Mouse (Mus musculus): ENCODE data around the gene Ptprd. TPM values are rescaled to one million over a fixed set of nuclear protein-coding genes. Genes with fewer than 3 reads are reported as not detected.

The Ptprd gene
- polyA plus RNA-seq, 1 experiment from 2014 or later, result 15.9 TPM

- no peaks in the 10 kb centered on the region for H3K9me3 ChIP-seq
- no peaks in the 10 kb centered on the region for H3K36me3 ChIP-seq
- H3K9ac ChIP-seq, result no peak overlapping the region
- ATAC-seq (ENCODE audit: borderline replicate concordance, extremely low read depth, low FRiP score, low TSS enrichment), result no peak
- H3K4me1 ChIP-seq, result no peaks in the 10 kb centered on the region
- no peak overlapping the region for H3K27ac ChIP-seq
- WGBS, result 74% methylated on average over 6 of the region's 6 CpGs
- no peaks in the 10 kb centered on the region for H3K27me3 ChIP-seq
- no peak overlapping the region for H3K4me3 ChIP-seq
- H3K4me2 ChIP-seq, result no peak overlapping the region
These were observed 676.2 kb downstream of the Ptprd start for GRCm38 (mm10) chr4:77535601-77536000.

- Histone ChIP-seq H3K36me3 (no peaks in the 10 kb centered on the region), H3K27ac (no peak overlapping the region), H3K9ac (no peak overlapping the region), H3K27me3 (no peaks in the 10 kb centered on the region), H3K4me3 (no peak overlapping the region), H3K4me1 (no peaks in the 10 kb centered on the region), H3K9me3 (no peaks in the 10 kb centered on the region), H3K4me2 (no peak overlapping the region)
- 80% methylated on average over 4 of the region's 4 CpGs for WGBS
- ATAC-seq (ENCODE audit: borderline replicate concordance, extremely low read depth, low FRiP score, low TSS enrichment), result no peak
These were observed 677.2 kb downstream of the Ptprd start for GRCm38 (mm10) chr4:77534553-77534952.

DNA sequence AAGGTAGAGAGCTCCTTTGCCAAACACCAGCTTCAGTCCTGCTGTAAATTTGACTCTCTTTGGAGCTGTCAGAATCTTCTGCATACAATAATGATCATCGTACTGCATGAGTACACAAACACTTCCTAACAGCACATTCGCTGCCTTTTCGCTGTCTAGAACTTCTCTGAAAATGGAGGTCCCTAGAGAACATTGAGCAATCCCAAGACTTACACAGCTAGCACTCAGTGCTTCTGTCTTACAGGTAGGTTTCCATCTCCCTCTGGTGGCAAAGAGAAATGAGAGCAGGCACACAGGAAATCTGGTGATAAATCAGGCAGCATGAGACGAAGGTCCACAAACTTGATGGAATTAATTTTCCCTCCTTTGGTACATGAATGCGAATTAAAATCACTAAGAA, 692.6 kb downstream of the Ptprd start:
- Histone ChIP-seq H3K9me3 (no peaks in the 10 kb centered on the region), H3K4me2 (no peak overlapping the region), H3K4me3 (no peak overlapping the region), H3K9ac (no peak overlapping the region), H3K27ac (no peak overlapping the region), H3K4me1 (no peaks in the 10 kb centered on the region), H3K27me3 (no peaks in the 10 kb centered on the region), H3K36me3 (no peaks in the 10 kb centered on the region)
- no peak for ATAC-seq (ENCODE audit: borderline replicate concordance, extremely low read depth, low FRiP score, low TSS enrichment)
- WGBS, result 36% methylated on average over 5 of the region's 5 CpGs

DNA sequence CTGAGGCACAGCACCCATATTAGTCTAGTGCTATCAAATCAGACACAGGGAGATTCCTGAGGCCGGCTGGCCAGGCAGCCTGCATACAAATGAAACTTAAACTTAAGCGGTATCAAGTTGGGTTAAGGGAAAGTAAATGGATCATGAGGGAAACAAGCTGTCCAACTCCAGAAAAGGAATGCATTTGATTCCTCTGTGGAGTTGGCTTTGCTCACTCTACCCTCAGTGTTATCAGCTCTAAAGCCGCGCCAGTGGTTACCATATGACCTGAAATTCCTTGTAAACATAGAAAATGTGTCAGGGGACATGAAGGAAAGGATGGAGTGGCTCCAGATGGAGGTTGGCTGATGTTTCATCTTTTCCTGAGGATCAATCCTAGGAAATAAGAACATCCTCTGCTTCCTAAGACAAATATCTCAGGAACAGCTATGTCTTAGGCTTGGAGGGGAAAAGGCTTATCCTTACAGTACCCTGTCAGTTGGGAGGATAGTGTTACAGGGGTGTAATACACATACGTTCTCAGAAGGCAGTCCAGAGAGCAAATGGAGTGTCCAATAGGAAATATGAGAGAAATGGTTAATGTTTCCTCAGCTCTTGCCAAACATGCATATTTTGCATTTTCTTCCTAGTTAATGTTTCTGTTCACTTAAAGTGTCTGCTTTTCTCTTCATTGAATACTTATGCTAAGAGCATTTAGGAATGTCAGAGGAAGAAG, 697.7 kb downstream of the Ptprd start:
- Histone ChIP-seq H3K27ac (no peak overlapping the region), H3K9me3 (no peaks in the 10 kb centered on the region), H3K36me3 (no peaks in the 10 kb centered on the region), H3K9ac (no peak overlapping the region), H3K4me1 (no peaks in the 10 kb centered on the region), H3K27me3 (no peaks in the 10 kb centered on the region), H3K4me3 (no peak overlapping the region), H3K4me2 (no peak overlapping the region)
- WGBS, result 31% methylated on average over 5 of the region's 5 CpGs
- ATAC-seq (ENCODE audit: borderline replicate concordance, extremely low read depth, low FRiP score, low TSS enrichment), result peak; percentile 49; the same call in 1 of the 2 replicates

GRCm38 (mm10) chr4:77513041-77513440, 698.7 kb downstream of the Ptprd start:
- Histone ChIP-seq H3K27me3 (no peaks in the 10 kb centered on the region), H3K36me3 (no peaks in the 10 kb centered on the region), H3K27ac (no peak overlapping the region), H3K4me3 (no peak overlapping the region), H3K9ac (no peak overlapping the region), H3K4me1 (no peaks in the 10 kb centered on the region), H3K9me3 (no peaks in the 10 kb centered on the region), H3K4me2 (no peak overlapping the region)
- WGBS, result 36% methylated on average over 3 of the region's 3 CpGs
- ATAC-seq (ENCODE audit: borderline replicate concordance, extremely low read depth, low FRiP score, low TSS enrichment), result no peak

GRCm38 (mm10) chr4:77454049-77454448, 757.7 kb downstream of the Ptprd start:
- Histone ChIP-seq H3K9me3 (no peaks in the 10 kb centered on the region), H3K4me1 (no peaks in the 10 kb centered on the region), H3K4me3 (no peak overlapping the region), H3K9ac (no peak overlapping the region), H3K27ac (no peak overlapping the region), H3K4me2 (no peak overlapping the region), H3K27me3 (no peaks in the 10 kb centered on the region), H3K36me3 (no peaks in the 10 kb centered on the region)
- WGBS, result 64% methylated on average over 7 of the region's 7 CpGs
- ATAC-seq (ENCODE audit: borderline replicate concordance, extremely low read depth, low FRiP score, low TSS enrichment), result no peak

DNA sequence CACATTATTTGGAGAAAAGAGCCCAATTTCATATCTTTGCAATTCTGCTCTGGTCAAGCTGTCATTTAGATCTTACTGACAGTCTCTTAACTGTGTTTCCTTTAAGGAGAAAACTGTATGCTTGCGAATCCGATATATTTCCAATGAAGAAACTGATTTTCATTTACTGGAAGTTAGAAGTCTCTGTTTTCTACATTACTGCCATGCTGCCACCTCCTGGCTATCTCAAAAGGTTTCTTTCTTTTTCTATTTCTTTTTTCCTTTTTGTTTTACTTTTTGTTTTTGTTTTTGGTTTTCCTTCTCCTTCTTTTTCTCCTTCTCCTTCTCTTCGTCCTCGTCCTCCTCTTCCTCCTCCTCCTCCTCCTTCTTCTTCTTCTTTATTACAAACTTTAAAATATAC, 812.6 kb downstream of the Ptprd start:
- WGBS, result 70% methylated on average over 4 of the region's 4 CpGs
- Histone ChIP-seq H3K36me3 (no peaks in the 10 kb centered on the region), H3K4me3 (no peak overlapping the region), H3K9me3 (no peaks in the 10 kb centered on the region), H3K9ac (no peak overlapping the region), H3K4me1 (no peaks in the 10 kb centered on the region), H3K4me2 (no peak overlapping the region), H3K27ac (no peak overlapping the region), H3K27me3 (no peaks in the 10 kb centered on the region)
- no peak for ATAC-seq (ENCODE audit: borderline replicate concordance, extremely low read depth, low FRiP score, low TSS enrichment)

GRCm38 (mm10) chr4:77361728-77362127, 850.0 kb downstream of the Ptprd start:
- no peak overlapping the region for H3K27ac ChIP-seq
- no peaks in the 10 kb centered on the region for H3K9me3 ChIP-seq
- no peak overlapping the region for H3K4me3 ChIP-seq
- H3K4me2 ChIP-seq, result no peak overlapping the region
- H3K9ac ChIP-seq, result no peak overlapping the region
- ATAC-seq (ENCODE audit: borderline replicate concordance, extremely low read depth, low FRiP score, low TSS enrichment), result no peak; the same call in 1 of the 2 replicates
- H3K4me1 ChIP-seq, result no peaks in the 10 kb centered on the region
- H3K27me3 ChIP-seq, result no peaks in the 10 kb centered on the region
- no peaks in the 10 kb centered on the region for H3K36me3 ChIP-seq

DNA sequence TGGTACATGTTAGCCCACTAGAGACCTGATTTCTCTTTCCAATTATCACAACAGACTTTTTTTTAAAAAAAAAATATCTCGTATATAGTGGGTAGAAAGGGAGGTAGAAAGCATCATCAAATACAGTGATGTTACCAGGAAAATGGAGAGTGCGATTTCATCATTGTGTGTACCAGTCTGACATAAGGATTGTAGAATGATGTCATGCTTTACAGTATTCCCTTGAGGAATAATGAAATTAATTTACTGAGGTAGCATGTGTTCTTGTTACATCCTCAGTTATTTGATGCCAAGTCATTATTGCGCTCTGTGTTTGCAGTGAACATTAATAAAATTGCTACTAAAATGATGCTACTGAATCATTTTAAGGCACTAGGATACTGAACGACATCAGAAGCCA, 884.6 kb downstream of the Ptprd start:
- WGBS, result 79% methylated on average over 4 of the region's 4 CpGs
- no peak overlapping the region for H3K4me2 ChIP-seq
- H3K27me3 ChIP-seq, result no peaks in the 10 kb centered on the region
- no peaks in the 10 kb centered on the region for H3K9me3 ChIP-seq
- ATAC-seq (ENCODE audit: borderline replicate concordance, extremely low read depth, low FRiP score, low TSS enrichment), result no peak
- no peak overlapping the region for H3K4me3 ChIP-seq
- H3K27ac ChIP-seq, result no peak overlapping the region
- H3K36me3 ChIP-seq, result no peaks in the 10 kb centered on the region
- no peaks in the 10 kb centered on the region for H3K4me1 ChIP-seq
- no peak overlapping the region for H3K9ac ChIP-seq

GRCm38 (mm10) chr4:77317060-77317680, 894.6 kb downstream of the Ptprd start:
- no peak for ATAC-seq (ENCODE audit: borderline replicate concordance, extremely low read depth, low FRiP score, low TSS enrichment)
- 46% methylated on average over 10 of the region's 10 CpGs for WGBS
- H3K9me3 ChIP-seq, result no peaks in the 10 kb centered on the region
- H3K4me1 ChIP-seq, result no peaks in the 10 kb centered on the region
- no peaks in the 10 kb centered on the region for H3K27me3 ChIP-seq
- no peak overlapping the region for H3K9ac ChIP-seq
- no peak overlapping the region for H3K4me2 ChIP-seq
- no peak overlapping the region for H3K4me3 ChIP-seq
- H3K36me3 ChIP-seq, result no peaks in the 10 kb centered on the region
- no peak overlapping the region for H3K27ac ChIP-seq

DNA sequence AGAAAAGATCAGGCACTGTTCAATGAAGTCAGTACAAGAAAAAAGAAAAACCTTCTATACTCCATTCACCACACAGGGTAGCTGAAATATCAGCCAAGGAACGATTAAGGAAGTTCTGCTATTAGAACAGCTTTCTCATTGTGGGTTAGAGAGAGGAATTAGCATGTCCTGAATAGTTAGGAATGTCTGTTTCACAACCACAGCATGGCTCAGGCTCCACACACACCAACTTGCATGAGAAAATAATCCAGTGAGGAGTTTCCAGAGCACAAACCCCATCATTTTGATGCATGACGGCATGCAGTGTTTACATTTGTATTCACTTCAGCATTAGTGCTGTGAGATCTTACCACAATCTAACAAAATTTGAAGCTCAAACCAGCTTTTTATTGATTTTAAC, 895.1 kb downstream of the Ptprd start:
- H3K4me2 ChIP-seq, result no peak overlapping the region
- no peak overlapping the region for H3K27ac ChIP-seq
- no peaks in the 10 kb centered on the region for H3K9me3 ChIP-seq
- H3K4me3 ChIP-seq, result no peak overlapping the region
- no peaks in the 10 kb centered on the region for H3K4me1 ChIP-seq
- WGBS, result 44% methylated on average over 2 of the region's 2 CpGs
- H3K36me3 ChIP-seq, result no peaks in the 10 kb centered on the region
- no peaks in the 10 kb centered on the region for H3K27me3 ChIP-seq
- H3K9ac ChIP-seq, result no peak overlapping the region
- ATAC-seq (ENCODE audit: borderline replicate concordance, extremely low read depth, low FRiP score, low TSS enrichment), result no peak

GRCm38 (mm10) chr4:77310127-77310788, 901.5 kb downstream of the Ptprd start:
- Histone ChIP-seq H3K36me3 (no peaks in the 10 kb centered on the region), H3K27me3 (no peaks in the 10 kb centered on the region), H3K4me1 (no peaks in the 10 kb centered on the region), H3K27ac (no peak overlapping the region), H3K9me3 (no peaks in the 10 kb centered on the region), H3K9ac (no peak overlapping the region), H3K4me2 (no peak overlapping the region), H3K4me3 (no peak overlapping the region)
- WGBS, result 79% methylated on average over 3 of the region's 3 CpGs
- ATAC-seq (ENCODE audit: borderline replicate concordance, extremely low read depth, low FRiP score, low TSS enrichment), result 0 out of 2 replicates have a peak, but pooled peaks have one; percentile 39
